Mouse (Mus musculus): Measurements from ENCODE around the gene Pygl.
"Not testable (repeated sequence)": the region's sequence is repeated elsewhere in the genome, so short reads cannot be mapped to it uniquely, and the experiment has no call there.

Pygl gene

DNA sequence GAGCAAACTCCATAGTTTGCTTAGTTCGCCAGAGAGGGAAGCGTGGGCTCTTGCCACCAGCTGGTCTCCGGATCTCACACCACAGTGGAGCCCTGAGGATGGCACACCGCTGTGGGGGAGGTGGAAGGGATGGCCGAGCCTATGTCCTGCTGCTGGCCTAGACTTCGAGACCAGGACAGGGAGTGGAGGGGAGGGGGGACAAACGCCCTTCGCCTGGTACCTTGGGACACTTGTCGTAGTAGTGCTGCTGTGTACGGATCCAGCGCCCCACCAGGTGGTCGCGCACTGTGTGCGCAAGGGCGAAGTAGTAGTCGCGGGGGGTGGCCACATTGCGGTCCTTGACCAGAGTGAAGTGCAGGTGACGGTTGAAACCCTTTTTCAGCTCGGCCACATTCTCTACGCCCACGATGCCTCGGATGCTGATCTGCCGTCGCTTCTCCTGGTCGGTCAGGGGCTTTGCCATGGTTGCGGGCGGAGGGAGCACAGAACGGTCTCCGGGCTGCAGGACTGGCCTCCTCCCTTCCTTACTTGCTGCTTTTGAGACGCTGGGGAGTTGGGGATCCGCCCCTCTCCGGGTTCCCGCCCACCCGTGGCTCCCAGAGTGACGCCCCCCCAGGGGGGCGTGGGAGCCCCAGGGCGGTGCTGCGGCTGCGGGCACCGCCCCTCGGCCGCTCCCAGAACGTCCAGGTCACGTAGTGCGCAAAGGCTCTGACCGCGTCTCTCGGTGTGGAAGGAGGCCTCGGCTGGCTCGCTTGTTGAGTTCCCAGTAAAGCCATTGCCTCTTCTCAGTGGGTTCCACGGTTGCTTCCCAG lies 4.0 kb downstream of the Pygl start:
- DNase-seq (ENCODE audit: low read depth, low spot score), result peak; percentile 58

DNA sequence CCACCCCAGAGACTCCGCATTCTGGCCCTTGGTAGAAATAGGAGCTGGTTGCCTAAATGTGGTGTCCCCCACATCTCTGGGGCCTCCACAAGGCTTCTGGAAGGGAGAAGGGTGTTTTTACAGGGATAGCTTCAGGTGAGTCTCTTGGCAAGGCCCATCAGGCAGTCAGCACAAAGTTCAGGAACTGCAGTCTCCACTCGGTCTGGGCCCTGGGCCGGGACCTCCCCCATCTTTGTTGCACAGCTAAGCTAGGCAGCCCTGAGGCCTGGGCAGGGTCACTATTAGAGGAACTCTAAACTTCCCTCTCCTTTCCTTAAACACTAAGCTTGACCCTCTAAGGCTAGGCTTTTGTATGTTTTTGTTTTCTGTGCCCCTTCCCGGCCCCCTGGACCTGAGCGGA lies 4.6 kb downstream of the Pygl start:
- DNase-seq (ENCODE audit: low read depth, low spot score), result no peak

DNA sequence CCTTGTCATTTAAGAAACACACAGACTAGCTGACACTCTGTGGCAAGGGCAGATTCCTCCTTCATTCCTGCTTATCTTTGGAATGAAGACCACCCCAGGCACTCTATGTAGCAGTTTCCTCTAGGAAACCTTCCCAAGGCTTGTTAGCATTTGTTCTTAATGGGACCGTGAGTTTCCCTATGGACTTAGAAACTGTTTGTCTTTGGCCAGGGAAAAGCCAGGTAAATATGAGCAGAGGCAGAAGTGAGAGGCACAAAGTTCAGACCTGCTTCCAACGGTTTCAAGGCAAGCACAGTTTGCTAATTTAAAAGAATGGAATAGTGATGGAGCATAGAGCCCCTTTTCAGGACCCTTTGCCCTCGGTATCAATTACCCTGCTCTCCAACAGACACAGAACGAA lies 8.0 kb downstream of the Pygl start:
- no peak for DNase-seq (ENCODE audit: low read depth, low spot score)

- DNase-seq (ENCODE audit: low read depth, low spot score), result no peak
These were observed 9.9 kb downstream of the Pygl start for GRCm38 (mm10) chr12:70221425-70221824.

- DNase-seq (ENCODE audit: low read depth, low spot score), result no peak
These were observed 12.3 kb downstream of the Pygl start for GRCm38 (mm10) chr12:70218795-70219540.

- no peak for DNase-seq (ENCODE audit: low read depth, low spot score)
These were observed 15.0 kb downstream of the Pygl start for GRCm38 (mm10) chr12:70216229-70216800.

GRCm38 (mm10) chr12:70214281-70214680 lies 17.0 kb downstream of the Pygl start:
- DNase-seq (ENCODE audit: low read depth, low spot score), result no peak

- DNase-seq (ENCODE audit: low read depth, low spot score), result peak; percentile 62
These were observed 17.7 kb downstream of the Pygl start for GRCm38 (mm10) chr12:70213601-70214000.

DNA sequence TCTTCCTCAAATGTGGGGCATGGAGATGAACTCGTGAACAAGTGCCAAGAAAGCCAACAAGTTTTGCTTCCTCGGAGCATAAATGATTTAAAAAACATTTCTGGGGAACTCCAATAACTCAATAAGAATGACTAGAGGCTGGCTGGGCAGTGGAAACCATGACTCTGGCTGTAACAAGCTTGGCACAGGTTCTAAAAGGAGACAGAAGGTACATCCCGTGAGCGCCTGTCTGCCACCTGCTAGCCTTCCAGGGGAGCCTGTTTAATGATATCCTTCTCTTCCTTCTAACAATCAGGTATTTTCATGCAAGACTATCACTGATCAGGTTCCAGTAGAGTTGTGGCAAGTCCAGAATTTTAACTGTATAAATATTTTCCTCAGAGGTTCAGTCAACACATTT lies 18.8 kb downstream of the Pygl start:
- DNase-seq (ENCODE audit: low read depth, low spot score), result no peak

- no peak for DNase-seq (ENCODE audit: low read depth, low spot score)
These were observed 23.1 kb downstream of the Pygl start for GRCm38 (mm10) chr12:70208214-70208613.

DNA sequence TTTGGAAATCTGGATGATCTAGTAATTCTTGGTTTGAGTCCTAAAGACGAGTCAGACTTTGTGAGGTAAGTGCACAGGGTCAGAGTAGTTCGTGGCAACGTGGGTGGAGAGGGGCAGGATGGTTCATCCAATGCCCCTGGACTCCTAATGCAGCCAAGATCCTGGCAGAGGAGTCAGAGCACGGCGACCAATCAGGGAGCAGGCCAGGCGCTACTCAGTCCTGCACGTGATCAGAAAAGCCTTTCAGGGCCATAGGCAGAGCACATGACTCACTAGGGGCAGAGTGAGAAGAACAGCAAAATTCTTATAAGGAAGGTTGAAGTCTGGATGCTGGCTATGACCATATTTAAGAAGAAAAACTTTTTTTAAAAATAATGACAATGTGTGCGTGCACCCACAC lies 26.9 kb downstream of the Pygl start:
- no peak for DNase-seq (ENCODE audit: low read depth, low spot score)

DNA sequence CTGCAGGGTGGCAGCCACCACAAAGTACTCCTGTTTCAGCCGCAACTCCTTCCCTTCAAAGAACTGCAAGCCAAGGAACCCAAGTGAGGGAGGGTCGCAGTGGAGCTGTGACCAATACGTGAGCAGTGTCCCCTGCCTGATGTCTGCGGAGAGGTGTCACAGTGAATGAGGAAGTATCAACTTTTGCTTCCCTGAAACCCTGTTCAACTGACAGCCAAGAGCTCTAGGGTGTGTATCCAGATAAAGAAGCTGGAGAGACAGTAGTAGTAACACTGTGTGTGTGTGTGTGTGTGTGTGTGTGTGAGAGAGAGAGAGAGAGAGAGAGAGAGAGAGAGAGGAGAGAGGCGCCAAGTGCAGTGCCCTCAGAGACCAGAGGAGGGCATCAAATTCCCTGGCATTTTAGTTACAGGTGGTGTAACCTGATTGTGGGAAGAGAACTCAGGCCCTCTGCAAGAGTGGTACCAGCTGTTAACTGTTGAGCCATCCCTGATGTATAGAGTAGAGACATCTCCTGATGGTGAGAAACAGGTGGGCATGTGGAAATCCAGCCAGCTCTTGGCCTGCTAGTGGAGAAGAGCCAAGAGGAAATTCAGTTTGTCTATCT lies 29.3 kb downstream of the Pygl start:
- DNase-seq (ENCODE audit: low read depth, low spot score), result no peak

DNA sequence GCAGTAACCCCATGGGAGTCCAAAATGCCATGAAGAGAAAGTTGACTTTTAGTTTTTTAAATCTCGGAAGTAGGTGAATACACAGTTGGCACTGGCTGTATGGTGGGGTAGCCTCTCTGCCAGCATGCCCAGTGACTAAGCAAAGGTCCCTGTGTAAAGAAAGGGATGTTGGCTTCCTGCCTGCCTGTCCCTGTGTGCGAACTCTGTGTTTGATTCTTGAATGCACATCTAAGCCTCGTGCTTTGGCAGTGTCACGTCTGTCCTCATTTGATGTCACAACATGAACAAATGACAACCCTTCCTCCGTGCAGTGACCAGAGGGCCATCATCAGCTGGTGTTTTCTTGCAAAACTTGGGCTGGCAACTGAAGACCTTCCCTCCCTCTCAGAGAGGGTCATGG lies 34.9 kb downstream of the Pygl start:
- no peak for DNase-seq (ENCODE audit: low read depth, low spot score)

GRCm38 (mm10) chr12:70195426-70195825 lies 35.9 kb downstream of the Pygl start:
- no peak for DNase-seq (ENCODE audit: low read depth, low spot score)

DNA sequence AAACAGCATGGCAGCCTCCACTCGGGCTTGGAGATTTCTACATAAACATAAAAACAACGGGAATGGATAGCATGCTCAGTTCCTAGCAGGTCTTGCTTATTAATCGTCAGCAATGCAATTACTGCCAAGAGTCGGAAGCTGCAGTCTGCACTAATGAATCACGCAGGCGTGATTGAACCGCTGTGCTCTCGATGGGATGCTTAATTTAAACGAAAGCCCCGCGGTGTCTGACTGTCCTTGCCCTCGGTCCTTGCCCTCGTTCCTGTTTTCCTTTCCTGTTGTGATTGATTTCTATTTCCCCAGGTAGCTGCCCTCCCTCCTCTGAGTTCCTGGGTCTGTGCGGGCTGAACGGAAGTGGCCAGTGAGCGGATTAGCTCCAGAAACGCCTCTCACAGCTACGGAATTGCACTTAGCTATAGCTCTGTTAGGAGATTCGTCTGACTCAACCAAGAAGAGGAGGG lies 39.0 kb downstream of the Pygl start:
- DNase-seq (ENCODE audit: low read depth, low spot score), result no peak

GRCm38 (mm10) chr12:70184173-70184783 lies 47.0 kb downstream of the Pygl start:
- no peak for DNase-seq (ENCODE audit: low read depth, low spot score)

GRCm38 (mm10) chr12:70183507-70183906 lies 47.8 kb downstream of the Pygl start:
- DNase-seq (ENCODE audit: low read depth, low spot score), result not testable (repeated sequence)

DNA sequence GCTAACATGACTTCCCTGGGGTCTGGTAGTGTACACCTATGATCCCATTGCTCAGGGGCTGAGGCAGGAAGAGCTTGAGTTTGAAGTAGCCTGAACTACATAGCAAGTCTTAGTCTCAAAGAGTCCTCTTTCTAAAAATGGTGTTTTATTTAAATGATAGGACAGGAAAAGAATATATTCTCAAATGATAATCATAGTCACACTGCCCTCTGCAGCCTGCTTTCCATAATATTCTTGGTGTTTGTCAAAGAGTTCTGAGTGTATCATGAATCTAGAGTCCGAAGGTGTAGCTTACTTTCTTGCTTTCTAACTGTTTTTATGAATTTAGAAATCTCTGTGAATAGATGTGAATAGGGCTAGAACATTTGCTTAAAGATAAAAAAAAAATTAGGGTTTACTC lies 61.3 kb downstream of the Pygl start:
- DNase-seq (ENCODE audit: low read depth, low spot score), result no peak

DNA sequence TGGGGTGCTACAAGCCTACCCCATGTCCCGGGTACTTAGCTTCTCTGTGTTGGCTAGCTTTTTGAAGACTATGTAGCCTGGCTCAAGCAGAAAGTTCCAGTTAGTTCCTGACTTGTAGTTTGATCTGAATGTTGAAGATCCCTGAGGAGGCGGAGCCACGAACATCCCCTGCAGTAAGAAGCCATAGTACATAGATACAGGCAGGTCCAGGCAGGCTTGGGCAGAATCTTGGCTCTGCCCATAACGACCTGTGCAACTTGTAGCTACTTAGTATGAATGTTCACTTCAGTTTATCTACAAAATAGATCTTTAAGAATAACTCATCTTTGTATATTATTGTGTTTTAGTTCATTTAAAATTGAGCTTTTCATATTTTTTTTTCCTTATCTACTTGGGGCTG lies 63.3 kb downstream of the Pygl start:
- no peak for DNase-seq (ENCODE audit: low read depth, low spot score)

- DNase-seq (ENCODE audit: low read depth, low spot score), result no peak
These were observed 66.5 kb downstream of the Pygl start for GRCm38 (mm10) chr12:70164741-70165140.

DNA sequence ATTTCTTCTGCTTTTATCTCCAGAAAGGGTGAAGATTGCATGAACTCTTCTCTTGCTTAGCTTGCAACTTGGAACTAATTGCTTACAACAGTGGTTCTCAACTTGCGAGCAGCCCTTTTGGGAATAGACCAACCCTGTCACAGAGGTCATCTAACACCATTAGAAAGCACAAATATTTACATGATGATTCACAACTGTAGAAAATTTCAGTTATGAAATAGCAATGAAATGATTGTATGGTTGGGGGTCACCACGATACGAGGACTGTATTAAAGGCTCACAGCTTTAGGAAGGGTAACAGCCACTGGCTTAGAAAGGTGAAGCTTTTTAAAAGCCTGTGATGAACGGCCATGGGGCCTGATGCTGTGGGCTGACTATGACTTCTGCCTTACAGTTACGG lies 70.2 kb downstream of the Pygl start:
- no peak for DNase-seq (ENCODE audit: low read depth, low spot score)

Data from ES-CJ7 (cell line).